Mouse (Mus musculus) hindbrain, embryonic 13.5 days (tissue): ENCODE measurements around the gene Kalrn. TPM values are rescaled to one million over a fixed set of nuclear protein-coding genes. Genes with fewer than 3 reads are reported as not detected.
A peak's percentile ranks its signal among the peaks of the same experiment; 100 is the strongest.

Source experiments
- ATAC-seq: fragments of 200-750 bp; cut with Nextera tagmentation; 2 replicates; pipeline ENCODE4 v1.8.0; 2017; ENCODE audit warnings: moderate TSS enrichment; ENCODE audit not compliant: low FRiP score
- H3K27ac ChIP-seq: fragments of 300-500 bp; sonication (generic); 2 replicates; pipeline ENCODE4 v1.5.1; 2015; ENCODE audit warnings: inconsistent platforms, mild to moderate bottlenecking, moderate library complexity
- H3K27me3 ChIP-seq: fragments of 300-500 bp; sonication (generic); 2 replicates; pipeline ENCODE4 v1.6.1; 2015; ENCODE audit warnings: mild to moderate bottlenecking, inconsistent platforms
- H3K36me3 ChIP-seq: fragments of 300-500 bp; sonication (generic); 2 replicates; pipeline ENCODE4 v1.6.1; 2015; ENCODE audit warnings: mild to moderate bottlenecking, inconsistent platforms
- H3K4me1 ChIP-seq: fragments of 300-500 bp; sonication (generic); replicated peaks from 2 replicates; pipeline ENCODE4 v1.6.1; 2015; ENCODE audit warnings: inconsistent platforms
- H3K4me2 ChIP-seq: fragments of 300-500 bp; sonication (generic); 2 replicates; pipeline ENCODE4 v1.6.1; 2015; ENCODE audit warnings: inconsistent platforms, mild to moderate bottlenecking, moderate library complexity
- H3K4me3 ChIP-seq: fragments of 300-500 bp; sonication (generic); 2 replicates; pipeline ENCODE4 v1.5.1; 2015; ENCODE audit warnings: mild to moderate bottlenecking, inconsistent platforms
- H3K9ac ChIP-seq: fragments of 300-500 bp; sonication (generic); 2 replicates; pipeline ENCODE4 v1.6.1; 2015; ENCODE audit warnings: mild to moderate bottlenecking, inconsistent platforms
- H3K9me3 ChIP-seq: fragments of 300-500 bp; sonication (generic); 2 replicates; pipeline ENCODE4 v1.6.1; 2016; ENCODE audit warnings: inconsistent platforms
- WGBS: fragments of 180-500 bp; shearing (Covaris S2); methylation state at CpG from one replicate; pipeline ENCODE4 v1.1.7; 2015; 5-methylcytosine and 5-hydroxymethylcytosine counted together
- polyA plus RNA-seq: library from polyadenylated mRNA; unstranded; fragments of >200 nt; fragmentation: Nextera tagmentation; extraction: Ambion mirVana; gene quantifications from 2 replicates; pipeline ENCODE4 v1.2.1, GENCODE M21; 2015

Kalrn gene
- polyA plus RNA-seq, 1 experiment from 2014 or later: 31.5 TPM

- Histone ChIP-seq H3K27me3 (no peaks in the 10 kb centered on the region), H3K27ac (no peak overlapping the region), H3K9ac (no peak overlapping the region), H3K4me3 (no peak overlapping the region), H3K36me3 (peaks cover 78% of the 10 kb centered on the region), H3K4me1 (no peaks in the 10 kb centered on the region), H3K9me3 (no peaks in the 10 kb centered on the region), H3K4me2 (no peak overlapping the region)
- 96% methylated on average over 17 of the region's 17 CpGs for WGBS
- no peak for ATAC-seq
Measured at GRCm38 (mm10) chr16:34034267-34034666, 539.1 kb downstream of the Kalrn start.

GRCm38 (mm10) chr16:34032011-34032645 is 541.2 kb downstream of the Kalrn start:
- no peak overlapping the region for H3K27ac ChIP-seq
- H3K9ac ChIP-seq: no peak overlapping the region
- no peaks in the 10 kb centered on the region for H3K9me3 ChIP-seq
- no peak overlapping the region for H3K4me3 ChIP-seq
- no peak for ATAC-seq
- 94% methylated on average over 12 of the region's 12 CpGs for WGBS
- no peak overlapping the region for H3K4me2 ChIP-seq
- H3K27me3 ChIP-seq: no peaks in the 10 kb centered on the region
- no peaks in the 10 kb centered on the region for H3K4me1 ChIP-seq
- peaks cover 77% of the 10 kb centered on the region for H3K36me3 ChIP-seq

GRCm38 (mm10) chr16:34031565-34031964 is 541.8 kb downstream of the Kalrn start:
- H3K27ac ChIP-seq: no peak overlapping the region
- no peaks in the 10 kb centered on the region for H3K4me1 ChIP-seq
- H3K9me3 ChIP-seq: no peaks in the 10 kb centered on the region
- ATAC-seq: no peak
- peaks cover 80% of the 10 kb centered on the region for H3K36me3 ChIP-seq
- no peak overlapping the region for H3K4me3 ChIP-seq
- no peak overlapping the region for H3K4me2 ChIP-seq
- no peak overlapping the region for H3K9ac ChIP-seq
- H3K27me3 ChIP-seq: no peaks in the 10 kb centered on the region
- WGBS: 93% methylated on average over 9 of the region's 9 CpGs

- Histone ChIP-seq H3K36me3 (peaks cover 83% of the 10 kb centered on the region), H3K4me3 (no peak overlapping the region), H3K27me3 (no peaks in the 10 kb centered on the region), H3K4me2 (no peak overlapping the region), H3K27ac (no peak overlapping the region), H3K4me1 (no peaks in the 10 kb centered on the region), H3K9me3 (no peaks in the 10 kb centered on the region), H3K9ac (no peak overlapping the region)
- 86% methylated on average over 4 of the region's 4 CpGs for WGBS
- ATAC-seq: no peak
Measured at GRCm38 (mm10) chr16:34030379-34030778, 543.0 kb downstream of the Kalrn start.

GRCm38 (mm10) chr16:34029790-34030189 is 543.5 kb downstream of the Kalrn start:
- Histone ChIP-seq H3K9ac (no peak overlapping the region), H3K4me1 (no peaks in the 10 kb centered on the region), H3K36me3 (peaks cover 77% of the 10 kb centered on the region), H3K27ac (no peak overlapping the region), H3K4me3 (no peak overlapping the region), H3K27me3 (no peaks in the 10 kb centered on the region), H3K4me2 (no peak overlapping the region), H3K9me3 (no peaks in the 10 kb centered on the region)
- WGBS: 92% methylated on average over 5 of the region's 5 CpGs
- ATAC-seq: no peak

GRCm38 (mm10) chr16:34017241-34017640 is 556.1 kb downstream of the Kalrn start:
- Histone ChIP-seq H3K4me3 (no peak overlapping the region), H3K4me1 (no peaks in the 10 kb centered on the region; the same call in 1 of the 2 replicates), H3K4me2 (no peak overlapping the region), H3K27me3 (no peaks in the 10 kb centered on the region), H3K36me3 (peaks cover 48% of the 10 kb centered on the region), H3K9ac (no peak overlapping the region), H3K9me3 (no peaks in the 10 kb centered on the region), H3K27ac (no peak overlapping the region)
- 82% methylated on average over 8 of the region's 8 CpGs for WGBS
- ATAC-seq: no peak

- H3K36me3 ChIP-seq: peaks cover 78% of the 10 kb centered on the region
- H3K4me1 ChIP-seq: no peaks in the 10 kb centered on the region; the same call in 1 of the 2 replicates
- no peaks in the 10 kb centered on the region for H3K9me3 ChIP-seq
- no peak overlapping the region for H3K4me2 ChIP-seq
- no peaks in the 10 kb centered on the region for H3K27me3 ChIP-seq
- no peak overlapping the region for H3K27ac ChIP-seq
- H3K4me3 ChIP-seq: no peak overlapping the region
- 90% methylated on average over 20 of the region's 20 CpGs for WGBS
- H3K9ac ChIP-seq: no peak overlapping the region
- ATAC-seq: no peak
Measured at GRCm38 (mm10) chr16:34011991-34012845, 561.1 kb downstream of the Kalrn start.

- 93% methylated on average over 2 of the region's 2 CpGs for WGBS
- Histone ChIP-seq H3K27ac (no peak overlapping the region), H3K36me3 (peaks cover 58% of the 10 kb centered on the region), H3K9me3 (no peaks in the 10 kb centered on the region), H3K4me3 (no peak overlapping the region), H3K9ac (no peak overlapping the region), H3K4me2 (no peak overlapping the region), H3K27me3 (no peaks in the 10 kb centered on the region), H3K4me1 (peaks cover 15% of the 10 kb centered on the region)
- no peak for ATAC-seq
Measured at GRCm38 (mm10) chr16:34009567-34009966, 563.8 kb downstream of the Kalrn start.

- Histone ChIP-seq H3K9me3 (no peaks in the 10 kb centered on the region), H3K9ac (no peak overlapping the region), H3K36me3 (peaks cover 27% of the 10 kb centered on the region), H3K4me1 (peaks cover 27% of the 10 kb centered on the region), H3K4me3 (no peak overlapping the region), H3K27me3 (no peaks in the 10 kb centered on the region), H3K27ac (no peak overlapping the region), H3K4me2 (no peak overlapping the region)
- no peak for ATAC-seq
- 94% methylated on average over 3 of the region's 3 CpGs for WGBS
Measured at GRCm38 (mm10) chr16:34005986-34006385, 567.3 kb downstream of the Kalrn start.

- Histone ChIP-seq H3K36me3 (peaks cover 9% of the 10 kb centered on the region), H3K27ac (peak overlapping the region; percentile 83), H3K4me2 (no peak overlapping the region), H3K9ac (no peak overlapping the region), H3K9me3 (no peaks in the 10 kb centered on the region), H3K27me3 (no peaks in the 10 kb centered on the region), H3K4me1 (peaks cover 31% of the 10 kb centered on the region), H3K4me3 (no peak overlapping the region)
- 15% methylated on average over 4 of the region's 4 CpGs for WGBS
- ATAC-seq: peak; percentile 88
Measured at GRCm38 (mm10) chr16:34004128-34004578, 569.2 kb downstream of the Kalrn start.

GRCm38 (mm10) chr16:34003566-34004127 is 569.7 kb downstream of the Kalrn start:
- Histone ChIP-seq H3K27ac (peak overlapping the region; percentile 83), H3K4me2 (no peak overlapping the region), H3K36me3 (peaks cover 6% of the 10 kb centered on the region), H3K4me1 (peaks cover 31% of the 10 kb centered on the region), H3K27me3 (no peaks in the 10 kb centered on the region), H3K9me3 (no peaks in the 10 kb centered on the region), H3K9ac (no peak overlapping the region), H3K4me3 (no peak overlapping the region)
- ATAC-seq: peak; percentile 25
- WGBS: 43% methylated on average over 10 of the region's 10 CpGs

GRCm38 (mm10) chr16:34000715-34001114 is 572.6 kb downstream of the Kalrn start:
- peaks cover 27% of the 10 kb centered on the region for H3K4me1 ChIP-seq
- WGBS: 90% methylated on average over 8 of the region's 8 CpGs
- no peak for ATAC-seq

More at GRCm38 (mm10) chr16:34000715-34001114, 572.6 kb downstream of the Kalrn start:
- H3K9me3 ChIP-seq: no peaks in the 10 kb centered on the region
- H3K36me3 ChIP-seq: no peaks in the 10 kb centered on the region
- H3K4me2 ChIP-seq: no peak overlapping the region
- no peak overlapping the region for H3K9ac ChIP-seq
- no peak overlapping the region for H3K27ac ChIP-seq
- H3K27me3 ChIP-seq: no peaks in the 10 kb centered on the region
- no peak overlapping the region for H3K4me3 ChIP-seq
